Comparison of ENCODE assay signal across 38 mouse cellular contexts in the genomic region with DNA sequence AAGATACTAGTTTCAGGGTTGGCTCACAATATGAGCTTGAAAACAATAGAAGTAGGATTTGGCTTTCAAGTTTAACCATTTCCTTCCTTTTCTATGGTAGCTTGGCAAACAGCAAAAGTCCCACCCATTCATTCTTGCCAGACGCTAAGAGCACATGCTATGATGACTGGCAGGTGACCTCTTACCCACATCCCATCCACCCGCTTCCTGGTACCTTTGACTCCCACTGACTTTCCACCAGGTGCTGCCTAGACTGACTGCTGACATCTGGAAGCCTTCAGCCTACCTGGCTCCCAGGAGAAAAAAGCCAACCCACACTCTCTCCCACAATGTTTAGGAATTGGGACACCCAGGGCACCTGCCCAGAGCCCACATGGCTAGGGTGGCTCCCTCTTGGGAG. TPM values are rescaled to one million over a fixed set of nuclear protein-coding genes. Genes with fewer than 3 reads are reported as not detected.
DNase-seq lines count a peak whose midpoint lies in the region; ATAC-seq and TF ChIP-seq lines count a peak whose summit lies in the region.
"Had no signal": no experiment of that assay in that cellular context is flagged by ENCODE, and none has a peak within 500 bp of the region (broad histone marks: within the 10 kb centered on the region; RNA-seq: fewer than 3 reads in every experiment).

No protein-coding gene starts in this region.

- TF ChIP-seq POLR2A in CH12.LX (IDR thresholded peaks at IDR 0.05; ENCODE audit: low read depth, low read length) = no peak

- peak; percentile 18 for ATAC-seq in intestine, postnatal 0 days
- ATAC-seq in intestine, embryonic 15.5 days = no peak
- ATAC-seq in activated CD4-positive, CD25-positive, alpha-beta regulatory T cell, adult 4 months = peak; percentile 21
- ATAC-seq: forebrain, embryonic 13.5 days; hindbrain, postnatal 0 days; midbrain, embryonic 15.5 days had no signal

- TF ChIP-seq EP300 in CH12.LX (IDR thresholded peaks at IDR 0.05; ENCODE audit: low read length) = no peak

- H3K9ac ChIP-seq in intestine, postnatal 0 days (ENCODE audit: low read depth, low read length) = no peak overlapping the region
- H3K9ac ChIP-seq in intestine, embryonic 15.5 days = no peak overlapping the region
- no peak overlapping the region for H3K9ac ChIP-seq in CH12.LX (ENCODE audit: insufficient read depth, low read depth)
- H3K9ac ChIP-seq: forebrain, embryonic 13.5 days; hindbrain, embryonic 12.5 days; limb, embryonic 15.5 days; liver, embryonic 14.5 days; lung, embryonic 14.5 days; midbrain, embryonic 15.5 days; neural tube, embryonic 15.5 days; stomach, embryonic 15.5 days had no signal

- no peak overlapping the region for H3K4me3 ChIP-seq in intestine, postnatal 0 days (ENCODE audit: low read depth, low read length)
- no peak overlapping the region for H3K4me3 ChIP-seq in intestine, embryonic 15.5 days (replicated peaks)
- H3K4me3 ChIP-seq in CH12.LX (replicated peaks in 1 of 3; ENCODE audit: low read depth in 2 of 3, low read length in 2 of 3, poor library complexity in 1 of 3) = no peak overlapping the region
- no peak overlapping the region for H3K4me3 ChIP-seq in hindbrain, embryonic 10.5 days
- H3K4me3 ChIP-seq: forebrain, embryonic 13.5 days; hindbrain, embryonic 12.5 days; limb, embryonic 10.5 days; limb, embryonic 15.5 days; midbrain, embryonic 15.5 days; neural tube, embryonic 15.5 days; stomach, embryonic 15.5 days had no signal

- 58% methylated on average over 2 of the region's 2 CpGs for WGBS in intestine, postnatal 0 days
- 71% methylated on average over 2 of the region's 2 CpGs for WGBS in intestine, embryonic 15.5 days
- WGBS in hindbrain, embryonic 10.5 days = 89% methylated on average over 2 of the region's 2 CpGs

- DNase-seq in CH12.LX (ENCODE audit: extremely low read depth) = peak; percentile 26
- no peak for DNase-seq in urinary bladder, postnatal 25 days (ENCODE audit: low spot score)
- DNase-seq in hindbrain, embryonic 10.5 days (ENCODE audit: low spot score) = no peak
- DNase-seq: cerebellum, adult 8-10 months; cerebellum, postnatal 25 days; gastrocnemius, postnatal 36 days; kidney, adult 11 months; kidney, postnatal 14 days; layer of hippocampus, adult 9-11 months; lung, embryonic 14.5 days; lung, postnatal 14 days; retina, postnatal 1 day; right cerebral cortex, postnatal 14 days; thymus, adult 18-20 months; thymus, postnatal 36 days had no signal

- in situ Hi-C loops in CH12.LX (cut with MboI; ENCODE audit: low pct_ligation_motif_present, low pct_unique_long_range_greater_than_20kb, low sequenced_read_pairs) = no loop called here

- H3K4me1 ChIP-seq in intestine, postnatal 0 days (replicated peaks; ENCODE audit: control insufficient read depth, insufficient read depth, low read length) = peaks cover 6% of the 10 kb centered on the region; the same call in 1 of the 2 replicates
- H3K4me1 ChIP-seq in intestine, embryonic 15.5 days (replicated peaks) = peaks cover 22% of the 10 kb centered on the region
- H3K4me1 ChIP-seq in CH12.LX (ENCODE audit: control insufficient read depth in 1 of 2, insufficient read depth in 2 of 2) = peaks cover 25 to 54% of the 10 kb centered on the region in 2 experiments
- H3K4me1 ChIP-seq in hindbrain, embryonic 10.5 days (replicated peaks) = peaks cover 28% of the 10 kb centered on the region

- H3K9me3 ChIP-seq in intestine, postnatal 0 days (ENCODE audit: control insufficient read depth) = no peaks in the 10 kb centered on the region
- no peaks in the 10 kb centered on the region for H3K9me3 ChIP-seq in intestine, embryonic 15.5 days
- no peaks in the 10 kb centered on the region for H3K9me3 ChIP-seq in CH12.LX (replicated peaks; ENCODE audit: low read length)
- H3K9me3 ChIP-seq in hindbrain, embryonic 10.5 days = no peaks in the 10 kb centered on the region
- H3K9me3 ChIP-seq: forebrain, embryonic 13.5 days; G1E; hindbrain, embryonic 12.5 days; limb, embryonic 10.5 days; limb, embryonic 15.5 days; midbrain, embryonic 15.5 days; neural tube, embryonic 15.5 days; stomach, embryonic 15.5 days had no signal

- 0 out of 2 replicates have a peak overlapping the region, but pooled peaks have one; percentile 66 for H3K27ac ChIP-seq in intestine, postnatal 0 days (ENCODE audit: low read depth, low read length)
- H3K27ac ChIP-seq in intestine, embryonic 15.5 days = no peak overlapping the region
- H3K27ac ChIP-seq in CH12.LX (ENCODE audit: insufficient read depth, low read depth) = no peak overlapping the region
- H3K27ac ChIP-seq in hindbrain, embryonic 10.5 days = no peak overlapping the region
- H3K27ac ChIP-seq: forebrain, embryonic 13.5 days; hindbrain, embryonic 12.5 days; hindbrain, postnatal 0 days; limb, embryonic 10.5 days; limb, embryonic 15.5 days; liver, embryonic 14.5 days; midbrain, embryonic 15.5 days; neural tube, embryonic 15.5 days; stomach, embryonic 15.5 days had no signal

- no peaks in the 10 kb centered on the region for H3K27me3 ChIP-seq in intestine, postnatal 0 days (replicated peaks; ENCODE audit: control insufficient read depth, insufficient read depth, low read length)
- no peaks in the 10 kb centered on the region for H3K27me3 ChIP-seq in intestine, embryonic 15.5 days (replicated peaks)
- H3K27me3 ChIP-seq in CH12.LX (replicated peaks) = no peaks in the 10 kb centered on the region
- H3K27me3 ChIP-seq in hindbrain, embryonic 10.5 days (ENCODE audit: insufficient read depth, poor library complexity, severe bottlenecking) = no peaks in the 10 kb centered on the region
- H3K27me3 ChIP-seq: forebrain, embryonic 13.5 days; hindbrain, embryonic 12.5 days; limb, embryonic 15.5 days; midbrain, embryonic 15.5 days; neural tube, embryonic 15.5 days; stomach, embryonic 15.5 days had no signal

- no peak for TF ChIP-seq RAD21 in CH12.LX (IDR thresholded peaks at IDR 0.05; ENCODE audit: low read depth, low read length)

- no peak overlapping the region for H3K4me2 ChIP-seq in intestine, postnatal 0 days (replicated peaks; ENCODE audit: low read depth)
- H3K4me2 ChIP-seq in intestine, embryonic 15.5 days (replicated peaks) = no peak overlapping the region
- H3K4me2 ChIP-seq in CH12.LX (ENCODE audit: insufficient read depth, low read depth, poor library complexity, severe bottlenecking) = no peak overlapping the region
- H3K4me2 ChIP-seq: forebrain, embryonic 13.5 days; hindbrain, embryonic 12.5 days; limb, embryonic 15.5 days; lung, embryonic 14.5 days; midbrain, embryonic 15.5 days; neural tube, embryonic 15.5 days; stomach, embryonic 15.5 days had no signal

- TF ChIP-seq CTCF in intestine, postnatal 0 days (IDR thresholded peaks at IDR 0.05; ENCODE audit: low read depth) = 0 out of 2 replicates have a peak, but pooled peaks have one; percentile 14
- no peak for TF ChIP-seq CTCF in CH12.LX (conservative IDR thresholded peaks at IDR 0.05 in 1 of 2, IDR thresholded peaks at IDR 0.05 in 1 of 2; ENCODE audit: low read depth in 2 of 2, low read length in 2 of 2)

- peaks cover 23% of the 10 kb centered on the region for H3K36me3 ChIP-seq in intestine, postnatal 0 days (ENCODE audit: control insufficient read depth, insufficient read depth)
- H3K36me3 ChIP-seq in intestine, embryonic 15.5 days = peaks cover 21% of the 10 kb centered on the region
- peaks cover 19 to 40% of the 10 kb centered on the region in 2 experiments for H3K36me3 ChIP-seq in CH12.LX (replicated peaks in 1 of 2; ENCODE audit: control insufficient read depth in 1 of 2, insufficient read depth in 1 of 2, low read length in 1 of 2)
- peaks cover 40% of the 10 kb centered on the region for H3K36me3 ChIP-seq in hindbrain, embryonic 10.5 days

- dilution Hi-C loops in CH12.LX (cut with MboI; ENCODE audit: extremely low pct_ligation_motif_present, extremely low pct_unique_long_range_greater_than_20kb, low sequenced_read_pairs) = no loop called here

- H3K79me2 ChIP-seq in CH12.LX (replicated peaks; ENCODE audit: control insufficient read depth, extremely low read depth, insufficient read depth, poor library complexity, severe bottlenecking) = peaks cover 35% of the 10 kb centered on the region

RNA-seq across cellular contexts. Expression of a gene that starts 2.4 kb away (rescaled TPM):
- 81.2 and 88.1 TPM in 2 replicates for polyA plus RNA-seq in intestine, postnatal 0 days (2015; fragmentation: Nextera tagmentation; extraction: Ambion mirVana)
- 53.9 and 58.2 TPM in 2 replicates for polyA plus RNA-seq in intestine, embryonic 15.5 days (2015; fragmentation: Nextera tagmentation; extraction: Ambion mirVana)
- total RNA-seq in CH12.LX (2012; rRNA removed) (68.4 and 82.5 TPM in 2 replicates), CH12.LX (2014; rRNA removed) (79.3 and 86.0 TPM in 2 replicates)
- polyA plus RNA-seq in CH12.LX (2012; ENCODE audit: insufficient read length, low read depth) = 97.7 and 98.8 TPM in 2 replicates
- 10 to 100 TPM; 43.7 to 51.9 TPM for polyA plus RNA-seq in activated CD4-positive, CD25-positive, alpha-beta regulatory T cell, adult 4 months (2017; shearing (Covaris generic))
- 84.2 and 90.5 TPM in 2 replicates for polyA plus RNA-seq in hindbrain, embryonic 10.5 days (2016; fragmentation: Nextera tagmentation; extraction: Ambion mirVana)

RNA-seq across cellular contexts. Expression of a gene that starts 2.8 kb away (rescaled TPM):
- 309 and 329 TPM in 2 replicates for polyA plus RNA-seq in intestine, postnatal 0 days (2015; fragmentation: Nextera tagmentation; extraction: Ambion mirVana)
- 474 and 479 TPM in 2 replicates for polyA plus RNA-seq in intestine, embryonic 15.5 days (2015; fragmentation: Nextera tagmentation; extraction: Ambion mirVana)
- total RNA-seq in CH12.LX (2012; rRNA removed) (161 and 176 TPM in 2 replicates), CH12.LX (2014; rRNA removed) (212 and 273 TPM in 2 replicates)
- 450 and 496 TPM in 2 replicates for polyA plus RNA-seq in CH12.LX (2012; ENCODE audit: insufficient read length, low read depth)
- polyA plus RNA-seq in activated CD4-positive, CD25-positive, alpha-beta regulatory T cell, adult 4 months (2017; shearing (Covaris generic)) = 100 to 1,000 TPM; 291 to 328 TPM
- 539 and 565 TPM in 2 replicates for polyA plus RNA-seq in hindbrain, embryonic 10.5 days (2016; fragmentation: Nextera tagmentation; extraction: Ambion mirVana)

RNA-seq across cellular contexts. Expression of a gene that starts 14.8 kb away (rescaled TPM):
- polyA plus RNA-seq in intestine, postnatal 0 days (2015; fragmentation: Nextera tagmentation; extraction: Ambion mirVana) = 624 and 632 TPM in 2 replicates
- polyA plus RNA-seq in intestine, embryonic 15.5 days (2015; fragmentation: Nextera tagmentation; extraction: Ambion mirVana) = 15.9 and 19.8 TPM in 2 replicates
- total RNA-seq in CH12.LX (2012; rRNA removed) (1.9 and 3.5 TPM in 2 replicates), CH12.LX (2014; rRNA removed) (not detected in 2 replicates)
- not detected in 2 replicates for polyA plus RNA-seq in CH12.LX (2012; ENCODE audit: insufficient read length, low read depth)
- polyA plus RNA-seq in activated CD4-positive, CD25-positive, alpha-beta regulatory T cell, adult 4 months (2017; shearing (Covaris generic)) = 1 to 10 TPM; 7.8 to 7.9 TPM
- polyA plus RNA-seq in hindbrain, embryonic 10.5 days (2016; fragmentation: Nextera tagmentation; extraction: Ambion mirVana) = 0.65 and 1.6 TPM in 2 replicates
- polyA plus RNA-seq: G1E; lung, embryonic 14.5 days had no signal

RNA-seq across cellular contexts. Expression of a gene that starts 24.4 kb away (rescaled TPM):
- 53.7 and 63.0 TPM in 2 replicates for polyA plus RNA-seq in intestine, postnatal 0 days (2015; fragmentation: Nextera tagmentation; extraction: Ambion mirVana)
- 61.2 and 66.4 TPM in 2 replicates for polyA plus RNA-seq in intestine, embryonic 15.5 days (2015; fragmentation: Nextera tagmentation; extraction: Ambion mirVana)
- 78.3 and 85.8 TPM in 2 replicates for total RNA-seq in CH12.LX (2012; rRNA removed)
- 46.7 and 47.7 TPM in 2 replicates for total RNA-seq in CH12.LX (2014; rRNA removed)
- 104 and 132 TPM in 2 replicates for polyA plus RNA-seq in CH12.LX (2012; ENCODE audit: insufficient read length, low read depth)
- 10 to 100 TPM; 16.7 to 34.3 TPM for polyA plus RNA-seq in activated CD4-positive, CD25-positive, alpha-beta regulatory T cell, adult 4 months (2017; shearing (Covaris generic))
- polyA plus RNA-seq in hindbrain, embryonic 10.5 days (2016; fragmentation: Nextera tagmentation; extraction: Ambion mirVana) = 82.7 and 93.2 TPM in 2 replicates

RNA-seq across cellular contexts. Expression of a gene that starts 28.6 kb away (rescaled TPM):
- polyA plus RNA-seq in intestine, postnatal 0 days (2015; fragmentation: Nextera tagmentation; extraction: Ambion mirVana) = not detected in 2 replicates
- not detected in 2 replicates for polyA plus RNA-seq in intestine, embryonic 15.5 days (2015; fragmentation: Nextera tagmentation; extraction: Ambion mirVana)
- total RNA-seq in CH12.LX (2012; rRNA removed) (not detected in 2 replicates), CH12.LX (2014; rRNA removed) (not detected in 2 replicates)
- polyA plus RNA-seq in CH12.LX (2012; ENCODE audit: insufficient read length, low read depth) = not detected in 2 replicates
- polyA plus RNA-seq in activated CD4-positive, CD25-positive, alpha-beta regulatory T cell, adult 4 months (2017; shearing (Covaris generic)) = not detected
- polyA plus RNA-seq in hindbrain, embryonic 10.5 days (2016; fragmentation: Nextera tagmentation; extraction: Ambion mirVana) = not detected in 2 replicates
- total RNA-seq: adrenal gland, adult 18-20 months; adrenal gland, postnatal 4 days; G1E; gastrocnemius, adult 18-20 months; gastrocnemius, postnatal 36 days; heart, postnatal 25 days; hindbrain, postnatal 0 days; left cerebral cortex, postnatal 10 days had no signal
- polyA plus RNA-seq: C2C12; embryonic facial prominence, embryonic 11.5 days; forebrain, embryonic 13.5 days; frontal cortex, adult 2 months; G1E; heart, embryonic 14.5 days; hindbrain, embryonic 12.5 days; hindbrain, postnatal 0 days; kidney, embryonic 14.5 days; limb, embryonic 10.5 days; limb, embryonic 15.5 days; liver, embryonic 14.5 days; lung, embryonic 14.5 days; midbrain, embryonic 15.5 days; neural tube, embryonic 15.5 days; stomach, embryonic 15.5 days had no signal

Comparison
In these comparisons a context has a peak if more than half of its experiments do, and no peak if none do; other contexts are left out.
1. RNA of a gene that starts 14.8 kb away (polyA plus RNA-seq): 624 to 632 TPM in intestine, postnatal 0 days; 15.9 to 19.8 TPM in intestine, embryonic 15.5 days, 7.8 to 7.9 TPM in activated CD4-positive, CD25-positive, alpha-beta regulatory T cell, adult 4 months, 0.65 to 1.6 TPM in hindbrain, embryonic 10.5 days and not detected in CH12.LX; every median in the first group is over 10 times any median in the second.